Mouse (Mus musculus) ES-E14 (cell line): ENCODE results near the gene Fkbp7. TPM values are rescaled to one million over a fixed set of nuclear protein-coding genes. Genes with fewer than 3 reads are reported as not detected.

Experiments used
- DNase-seq: peaks from one replicate; pipeline ENCODE4 v3.0.0-alpha.2; 2013; ENCODE audit warnings: low read depth, low spot score
- H3K27ac ChIP-seq: 2 replicates; pipeline ENCODE4 v1.5.1; 2012; ENCODE audit warnings: low read depth, mild to moderate bottlenecking, low read length, moderate library complexity, mixed read lengths; ENCODE audit not compliant: poor library complexity, insufficient read depth, severe bottlenecking
- H3K36me3 ChIP-seq: 2 replicates; pipeline ENCODE4 v1.6.1; 2012; ENCODE audit warnings: mild to moderate bottlenecking, low read length, moderate library complexity, mixed read lengths; ENCODE audit not compliant: control insufficient read depth, poor library complexity, insufficient read depth, severe bottlenecking
- H3K4me1 ChIP-seq, 2 experiments: fragments of 150-350 bp in 1 of 2; sonication (generic) in 1 of 2; 2 replicates each; pipeline ENCODE4 v1.6.1; 2012; ENCODE audit warnings: low read length in 2 of 2, mild to moderate bottlenecking in 1 of 2, mixed read lengths in 1 of 2; ENCODE audit not compliant: control insufficient read depth in 2 of 2, insufficient read depth in 2 of 2, poor library complexity in 1 of 2
- H3K4me3 ChIP-seq, 2 experiments: fragments of 150-350 bp in 1 of 2; sonication (generic) in 1 of 2; 2 replicates each; pipeline ENCODE4 v1.5.1; 2012; ENCODE audit warnings: low read length in 2 of 2, low read depth in 1 of 2, mild to moderate bottlenecking in 1 of 2, mixed read lengths in 1 of 2; ENCODE audit not compliant: insufficient read depth in 1 of 2, poor library complexity in 1 of 2, severe bottlenecking in 1 of 2
- H3K9ac ChIP-seq: 2 replicates; pipeline ENCODE4 v1.6.1; 2012; ENCODE audit warnings: low read depth, mild to moderate bottlenecking, low read length, mixed read lengths; ENCODE audit not compliant: poor library complexity, insufficient read depth, severe bottlenecking
- H3K9me3 ChIP-seq: fragments of 150-350 bp; sonication (generic); 2 replicates; pipeline ENCODE4 v1.6.1; 2012; ENCODE audit warnings: low read depth, mild to moderate bottlenecking, low read length; ENCODE audit not compliant: control insufficient read depth, insufficient read depth
- CHD2 ChIP-seq: IDR thresholded peaks from 2 replicates; pipeline ENCODE4 v1.6.1; 2014; ENCODE audit warnings: mild to moderate bottlenecking, low read depth, low read length, inconsistent platforms
- HCFC1 ChIP-seq: IDR thresholded peaks from 2 replicates; pipeline ENCODE4 v1.6.1; 2012; ENCODE audit warnings: low read length, inconsistent platforms, borderline replicate concordance; ENCODE audit not compliant: insufficient read depth
- MAFK ChIP-seq: IDR thresholded peaks from 2 replicates; pipeline ENCODE4 v1.6.1; 2014; ENCODE audit warnings: mild to moderate bottlenecking, low read depth, low read length, inconsistent platforms; ENCODE audit not compliant: insufficient read depth
- ZC3H11A ChIP-seq: IDR thresholded peaks from 2 replicates; pipeline ENCODE4 v1.6.1; 2012; ENCODE audit warnings: low read depth, mild to moderate bottlenecking, inconsistent platforms, low read length, borderline replicate concordance
- ZNF384 ChIP-seq: IDR thresholded peaks from 2 replicates; pipeline ENCODE4 v1.6.1; 2012; ENCODE audit warnings: low read depth, low read length, inconsistent platforms
- in situ Hi-C, 2 experiments: fragments of 600-800 bp; cut with MboI; formaldehyde crosslinking; loops; one replicate each; pipeline ENCODE4 v1.15.1; 2025; ENCODE audit warnings: low sequenced_read_pairs in 2 of 2, inconsistent platforms in 1 of 2; ENCODE audit not compliant: unreplicated experiment in 2 of 2
- total RNA-seq: library from RNA; depleted of rRNA; stranded (reverse); fragments of 300-350 nt; gene quantifications from 2 replicates; pipeline ENCODE4 v1.2.3, GENCODE M21; 2012; rRNA removed

Fkbp7 gene
- total RNA-seq, 1 experiment = 6.2 TPM

DNA sequence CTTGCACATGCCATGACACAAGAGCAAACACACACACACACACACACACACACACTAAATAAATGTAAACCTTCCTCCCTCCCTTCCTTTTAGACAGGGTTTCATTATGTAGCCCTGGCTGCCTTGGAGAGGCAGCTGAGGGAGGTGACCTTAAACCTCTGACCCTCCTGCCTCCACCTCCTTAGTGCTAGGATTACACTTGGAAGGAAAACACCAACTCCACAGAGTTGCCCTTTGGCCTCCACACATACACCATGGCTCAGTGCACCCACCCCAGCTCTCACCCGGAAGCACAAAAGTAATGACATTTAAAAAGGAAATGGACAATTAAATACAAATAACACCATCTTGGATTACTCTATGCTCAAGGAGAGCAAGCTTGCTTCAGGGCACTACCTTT lies 51.2 kb downstream of the Fkbp7 start:
- TF ChIP-seq CHD2 (no peak), ZNF384 (no peak), HCFC1 (no peak), MAFK (no peak), ZC3H11A (no peak)
- Histone ChIP-seq H3K4me3 (no peak overlapping the region), H3K9me3 (no peaks in the 10 kb centered on the region), H3K4me1 (no peaks in the 10 kb centered on the region), H3K36me3 (no peaks in the 10 kb centered on the region), H3K9ac (no peak overlapping the region), H3K27ac (no peak overlapping the region)
- no peak for DNase-seq
- in situ Hi-C loops = no loop called here

DNA sequence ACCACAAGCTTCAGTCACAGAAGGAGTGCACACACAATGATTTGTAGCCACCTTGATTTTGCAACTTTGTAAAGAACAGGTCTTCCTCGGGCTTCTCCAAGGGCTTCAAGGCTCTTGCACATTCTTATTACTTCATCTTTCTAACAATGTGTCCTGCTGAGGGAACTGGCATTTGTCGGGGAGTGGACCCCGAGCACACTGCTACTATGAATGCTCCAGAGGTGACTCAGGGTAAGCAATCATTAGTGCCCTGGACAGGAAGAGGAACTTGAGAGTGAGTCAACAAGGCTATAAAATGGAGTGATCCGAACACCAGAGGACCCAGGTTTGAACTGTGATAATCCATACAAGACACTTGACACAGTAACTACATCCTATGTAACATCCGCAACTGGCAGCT lies 52.7 kb downstream of the Fkbp7 start:
- Histone ChIP-seq H3K4me1 (no peaks in the 10 kb centered on the region), H3K36me3 (no peaks in the 10 kb centered on the region), H3K9me3 (no peaks in the 10 kb centered on the region), H3K9ac (no peak overlapping the region), H3K27ac (no peak overlapping the region), H3K4me3 (no peak overlapping the region)
- no peak for DNase-seq
- TF ChIP-seq CHD2 = no peak
- TF ChIP-seq ZNF384 = no peak
- TF ChIP-seq MAFK = no peak
- in situ Hi-C loops = no loop called here

DNA sequence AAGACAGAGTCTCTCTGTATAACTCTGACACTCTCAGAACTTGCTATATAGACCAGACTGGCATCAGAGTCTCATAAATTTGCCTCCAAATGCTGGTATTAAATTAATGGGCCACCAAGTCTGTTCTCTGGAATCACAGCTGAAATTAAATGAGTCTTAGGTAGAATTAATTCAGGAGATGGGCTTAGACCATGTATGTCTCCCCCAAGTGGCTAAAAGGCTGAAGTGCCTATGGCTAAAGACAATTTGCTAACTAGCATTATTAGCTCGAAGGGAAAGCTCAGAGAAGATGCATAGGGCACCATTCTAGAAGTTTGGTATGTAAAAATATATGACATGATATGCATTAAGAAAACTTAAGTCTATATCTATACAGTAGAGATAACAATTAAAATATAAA lies 54.8 kb downstream of the Fkbp7 start:
- peak; percentile 9 for DNase-seq
- TF ChIP-seq ZC3H11A (0 out of 2 replicates have a peak, but pooled peaks have one; percentile 21), ZNF384 (no peak), MAFK (no peak), CHD2 (no peak), HCFC1 (no peak)
- in situ Hi-C loops = no loop called here
- Histone ChIP-seq H3K27ac (no peak overlapping the region), H3K9me3 (no peaks in the 10 kb centered on the region), H3K4me1 (no peaks in the 10 kb centered on the region), H3K4me3 (no peak overlapping the region), H3K36me3 (no peaks in the 10 kb centered on the region), H3K9ac (no peak overlapping the region)

Other genes with a start within 250 kb of the Fkbp7 start
- gene Prkra, start 25.1 kb downstream of the Fkbp7 start, total RNA-seq = 8.2 and 13.0 TPM in 2 replicates
- not detected in 2 replicates for gene Pjvk, start 24.6 kb downstream of the Fkbp7 start, total RNA-seq
- 15.2 and 18.8 TPM in 2 replicates for gene Plekha3, start 2.2 kb upstream of the Fkbp7 start, total RNA-seq